Mouse (Mus musculus): ENCODE measurements at regions not wholly inside any gene's neighbourhood (a gene's known extent, or its start where the extent isn't known, plus 50 kb on each side); places are given as distances from the start of the nearest gene placed in this dataset.

GRCm38 (mm10) chr10:91701822-91702221 is 520.7 kb upstream of the Tmpo start:
- no peak for ATAC-seq (ENCODE audit: low read depth)
- Histone ChIP-seq H3K36me3 (ENCODE audit: control insufficient read depth, insufficient read depth) (no peaks in the 10 kb centered on the region), H3K4me3 (ENCODE audit: low read depth, low read length) (no peak overlapping the region), H3K9ac (ENCODE audit: low read depth, low read length) (no peak overlapping the region), H3K4me2 (ENCODE audit: low read depth, low read length) (no peak overlapping the region), H3K27me3 (ENCODE audit: control insufficient read depth, insufficient read depth, low read depth, low read length) (no peaks in the 10 kb centered on the region), H3K27ac (ENCODE audit: low read length) (no peak overlapping the region), H3K4me1 (ENCODE audit: control insufficient read depth, low read depth, low read length) (no peaks in the 10 kb centered on the region), H3K9me3 (replicated peaks; ENCODE audit: control insufficient read depth, low read length) (no peaks in the 10 kb centered on the region; the same call in 1 of the 2 replicates)
- 49% methylated on average over 3 of the region's 3 CpGs for WGBS (ENCODE audit: insufficient replicate concordance)

GRCm38 (mm10) chr10:91686082-91686618 is 505.0 kb upstream of the Tmpo start:
- no peak overlapping the region for H3K9ac ChIP-seq (ENCODE audit: low read depth, low read length)
- H3K27ac ChIP-seq (ENCODE audit: low read length), result no peak overlapping the region
- H3K4me1 ChIP-seq (ENCODE audit: control insufficient read depth, low read depth, low read length), result no peaks in the 10 kb centered on the region
- H3K27me3 ChIP-seq (ENCODE audit: control insufficient read depth, insufficient read depth, low read depth, low read length), result no peaks in the 10 kb centered on the region
- H3K36me3 ChIP-seq (ENCODE audit: control insufficient read depth, insufficient read depth), result no peaks in the 10 kb centered on the region
- no peak overlapping the region for H3K4me2 ChIP-seq (ENCODE audit: low read depth, low read length)
- no peak overlapping the region for H3K4me3 ChIP-seq (ENCODE audit: low read depth, low read length)
- no peaks in the 10 kb centered on the region for H3K9me3 ChIP-seq (replicated peaks; ENCODE audit: control insufficient read depth, low read length)
- ATAC-seq (ENCODE audit: low read depth), result no peak
- WGBS (ENCODE audit: insufficient replicate concordance), result 52% methylated on average over 8 of the region's 8 CpGs

DNA sequence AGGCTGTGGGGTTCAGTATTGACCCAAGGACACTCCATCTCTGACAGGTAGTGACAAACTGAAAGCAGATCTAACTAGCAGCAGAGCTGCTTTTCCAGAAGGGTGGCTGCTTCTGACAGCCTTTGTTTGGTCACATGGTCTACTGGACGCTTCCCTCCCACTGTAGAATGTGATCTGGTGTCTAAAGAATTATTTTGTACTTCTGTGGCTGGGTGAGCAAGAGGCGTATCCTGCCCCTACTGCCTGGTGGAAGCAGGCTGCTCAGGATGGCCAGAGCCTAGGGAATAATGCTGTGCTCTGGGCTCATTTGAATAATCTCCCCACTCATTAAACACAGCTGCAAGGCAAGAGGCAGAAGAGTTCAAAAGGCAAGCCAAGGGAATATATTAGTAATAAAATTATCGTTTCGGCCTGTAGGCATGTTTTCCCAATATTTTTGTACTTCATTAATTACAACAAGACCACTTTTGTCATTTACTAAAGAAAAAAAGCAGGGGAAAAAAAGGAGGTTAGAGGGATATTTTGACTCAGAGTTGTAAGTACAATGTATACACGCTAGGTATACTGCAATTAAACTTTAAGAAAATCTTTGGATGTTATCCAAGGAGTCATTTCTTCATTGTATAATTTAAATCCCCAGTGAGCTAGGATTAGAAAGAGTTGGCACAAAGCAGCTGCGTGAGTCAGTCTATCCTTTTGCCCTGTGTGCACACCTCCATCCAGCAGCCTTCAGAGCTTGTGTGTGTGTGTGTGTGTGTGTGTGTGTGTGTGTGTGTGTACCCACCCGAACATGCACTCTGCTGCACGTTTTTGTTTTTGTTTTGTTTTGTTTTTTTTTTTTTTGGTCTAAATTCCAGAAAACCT is 504.3 kb upstream of the Tmpo start:
- 46% methylated on average over 8 of the region's 8 CpGs for WGBS (ENCODE audit: insufficient replicate concordance)

DNA sequence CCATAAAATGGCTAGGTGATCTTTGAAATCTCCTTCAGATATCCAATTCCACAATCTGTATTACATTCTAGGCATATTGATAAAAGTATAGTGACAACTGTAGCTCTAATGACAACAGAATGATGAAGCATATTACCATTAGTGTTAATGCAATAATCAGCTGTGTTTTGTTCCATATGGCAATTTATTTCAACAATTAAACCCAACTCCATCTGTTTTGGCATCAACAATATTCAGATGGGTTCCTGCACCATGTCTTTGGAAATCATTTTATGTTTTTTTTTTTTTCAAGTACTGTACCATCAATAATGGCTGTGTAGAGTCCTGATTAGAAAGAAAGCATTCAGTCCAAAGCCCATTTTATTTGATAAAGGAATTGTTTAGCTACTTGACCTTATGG is 498.5 kb upstream of the Tmpo start:
- no peaks in the 10 kb centered on the region for H3K27me3 ChIP-seq (ENCODE audit: control insufficient read depth, insufficient read depth, low read depth, low read length)
- no peak overlapping the region for H3K27ac ChIP-seq (ENCODE audit: low read length)
- H3K4me3 ChIP-seq (ENCODE audit: low read depth, low read length), result no peak overlapping the region
- H3K4me2 ChIP-seq (ENCODE audit: low read depth, low read length), result no peak overlapping the region
- ATAC-seq (ENCODE audit: low read depth), result no peak
- no peaks in the 10 kb centered on the region for H3K9me3 ChIP-seq (replicated peaks; ENCODE audit: control insufficient read depth, low read length)
- H3K4me1 ChIP-seq (ENCODE audit: control insufficient read depth, low read depth, low read length), result no peaks in the 10 kb centered on the region
- H3K9ac ChIP-seq (ENCODE audit: low read depth, low read length), result no peak overlapping the region
- H3K36me3 ChIP-seq (ENCODE audit: control insufficient read depth, insufficient read depth), result no peaks in the 10 kb centered on the region

More for the DNA sequence above, 504.3 kb upstream of the Tmpo start:
- H3K9ac ChIP-seq (ENCODE audit: low read depth, low read length), result no peak overlapping the region
- no peak overlapping the region for H3K4me2 ChIP-seq (ENCODE audit: low read depth, low read length)
- no peak overlapping the region for H3K27ac ChIP-seq (ENCODE audit: low read length)
- H3K36me3 ChIP-seq (ENCODE audit: control insufficient read depth, insufficient read depth), result no peaks in the 10 kb centered on the region
- ATAC-seq (ENCODE audit: low read depth), result no peak
- no peaks in the 10 kb centered on the region for H3K27me3 ChIP-seq (ENCODE audit: control insufficient read depth, insufficient read depth, low read depth, low read length)
- no peaks in the 10 kb centered on the region for H3K9me3 ChIP-seq (replicated peaks; ENCODE audit: control insufficient read depth, low read length)
- no peaks in the 10 kb centered on the region for H3K4me1 ChIP-seq (ENCODE audit: control insufficient read depth, low read depth, low read length)
- no peak overlapping the region for H3K4me3 ChIP-seq (ENCODE audit: low read depth, low read length)

DNA sequence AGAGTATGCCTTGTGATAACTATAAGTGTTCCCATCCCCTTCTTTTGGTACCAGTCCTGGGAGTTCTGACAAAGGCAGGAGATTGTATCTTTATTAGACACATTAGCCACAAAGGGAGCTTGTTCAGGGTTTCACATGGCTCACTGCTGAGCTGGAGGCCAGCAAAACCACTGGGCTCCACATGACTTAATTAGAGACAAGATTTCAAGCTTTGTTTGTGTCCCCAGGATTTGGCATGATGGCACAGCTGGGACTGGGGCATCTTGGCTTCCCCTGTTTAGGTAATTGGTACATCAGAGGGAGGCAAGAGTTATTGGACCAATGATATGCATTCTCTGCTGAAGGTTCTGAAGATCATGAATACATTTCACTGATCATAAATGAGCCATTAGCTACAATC is 456.8 kb upstream of the Tmpo start:
- no peak for ATAC-seq (ENCODE audit: low read depth)
- Histone ChIP-seq H3K36me3 (ENCODE audit: control insufficient read depth, insufficient read depth) (no peaks in the 10 kb centered on the region), H3K4me3 (ENCODE audit: low read depth, low read length) (no peak overlapping the region), H3K9me3 (replicated peaks; ENCODE audit: control insufficient read depth, low read length) (no peaks in the 10 kb centered on the region), H3K9ac (ENCODE audit: low read depth, low read length) (no peak overlapping the region), H3K27ac (ENCODE audit: low read length) (no peak overlapping the region), H3K4me1 (ENCODE audit: control insufficient read depth, low read depth, low read length) (no peaks in the 10 kb centered on the region), H3K4me2 (ENCODE audit: low read depth, low read length) (no peak overlapping the region), H3K27me3 (ENCODE audit: control insufficient read depth, insufficient read depth, low read depth, low read length) (no peaks in the 10 kb centered on the region)

GRCm38 (mm10) chr10:91628672-91629071 is 447.6 kb upstream of the Tmpo start:
- no peak for ATAC-seq (ENCODE audit: low read depth)
- Histone ChIP-seq H3K4me3 (ENCODE audit: low read depth, low read length) (no peak overlapping the region), H3K9ac (ENCODE audit: low read depth, low read length) (no peak overlapping the region), H3K36me3 (ENCODE audit: control insufficient read depth, insufficient read depth) (no peaks in the 10 kb centered on the region), H3K9me3 (replicated peaks; ENCODE audit: control insufficient read depth, low read length) (no peaks in the 10 kb centered on the region), H3K4me2 (ENCODE audit: low read depth, low read length) (no peak overlapping the region), H3K4me1 (ENCODE audit: control insufficient read depth, low read depth, low read length) (no peaks in the 10 kb centered on the region), H3K27ac (ENCODE audit: low read length) (no peak overlapping the region), H3K27me3 (ENCODE audit: control insufficient read depth, insufficient read depth, low read depth, low read length) (no peaks in the 10 kb centered on the region)
- 53% methylated on average over 6 of the region's 6 CpGs for WGBS (ENCODE audit: insufficient replicate concordance)

DNA sequence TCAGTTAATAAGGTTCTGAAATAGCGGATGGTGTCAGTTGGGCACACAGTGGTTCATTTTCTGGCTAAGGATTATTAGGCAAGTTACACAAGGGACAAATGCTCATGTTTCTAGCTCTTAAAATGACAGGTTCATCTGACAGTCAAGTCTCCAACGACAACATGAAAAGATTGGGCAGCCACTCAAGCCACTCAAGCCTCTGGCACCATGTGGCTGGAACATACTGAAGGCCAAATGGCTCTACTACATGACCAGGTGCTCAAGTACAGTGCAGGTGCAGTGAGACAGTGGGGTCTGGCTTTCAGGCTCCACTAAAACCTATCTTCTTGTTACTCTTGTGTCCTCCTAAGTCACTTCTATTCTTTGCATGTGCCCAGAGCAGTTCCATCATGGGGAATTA is 441.2 kb upstream of the Tmpo start:
- no peak overlapping the region for H3K9ac ChIP-seq (ENCODE audit: low read depth, low read length)
- no peaks in the 10 kb centered on the region for H3K36me3 ChIP-seq (ENCODE audit: control insufficient read depth, insufficient read depth)
- no peak overlapping the region for H3K4me2 ChIP-seq (ENCODE audit: low read depth, low read length)
- no peaks in the 10 kb centered on the region for H3K4me1 ChIP-seq (ENCODE audit: control insufficient read depth, low read depth, low read length)
- H3K27me3 ChIP-seq (ENCODE audit: control insufficient read depth, insufficient read depth, low read depth, low read length), result no peaks in the 10 kb centered on the region
- ATAC-seq (ENCODE audit: low read depth), result no peak
- H3K27ac ChIP-seq (ENCODE audit: low read length), result no peak overlapping the region
- H3K9me3 ChIP-seq (replicated peaks; ENCODE audit: control insufficient read depth, low read length), result no peaks in the 10 kb centered on the region
- 54% methylated on average over 2 of the region's 2 CpGs for WGBS (ENCODE audit: insufficient replicate concordance)
- no peak overlapping the region for H3K4me3 ChIP-seq (ENCODE audit: low read depth, low read length)

GRCm38 (mm10) chr10:91613794-91614479 is 432.8 kb upstream of the Tmpo start:
- H3K4me2 ChIP-seq (ENCODE audit: low read depth, low read length), result no peak overlapping the region
- 64% methylated on average over 8 of the region's 8 CpGs for WGBS (ENCODE audit: insufficient replicate concordance)
- H3K9ac ChIP-seq (ENCODE audit: low read depth, low read length), result no peak overlapping the region
- no peaks in the 10 kb centered on the region for H3K36me3 ChIP-seq (ENCODE audit: control insufficient read depth, insufficient read depth)
- H3K27ac ChIP-seq (ENCODE audit: low read length), result no peak overlapping the region
- no peaks in the 10 kb centered on the region for H3K4me1 ChIP-seq (ENCODE audit: control insufficient read depth, low read depth, low read length)
- H3K27me3 ChIP-seq (ENCODE audit: control insufficient read depth, insufficient read depth, low read depth, low read length), result no peaks in the 10 kb centered on the region
- ATAC-seq (ENCODE audit: low read depth), result no peak
- H3K9me3 ChIP-seq (replicated peaks; ENCODE audit: control insufficient read depth, low read length), result no peaks in the 10 kb centered on the region
- H3K4me3 ChIP-seq (ENCODE audit: low read depth, low read length), result no peak overlapping the region

DNA sequence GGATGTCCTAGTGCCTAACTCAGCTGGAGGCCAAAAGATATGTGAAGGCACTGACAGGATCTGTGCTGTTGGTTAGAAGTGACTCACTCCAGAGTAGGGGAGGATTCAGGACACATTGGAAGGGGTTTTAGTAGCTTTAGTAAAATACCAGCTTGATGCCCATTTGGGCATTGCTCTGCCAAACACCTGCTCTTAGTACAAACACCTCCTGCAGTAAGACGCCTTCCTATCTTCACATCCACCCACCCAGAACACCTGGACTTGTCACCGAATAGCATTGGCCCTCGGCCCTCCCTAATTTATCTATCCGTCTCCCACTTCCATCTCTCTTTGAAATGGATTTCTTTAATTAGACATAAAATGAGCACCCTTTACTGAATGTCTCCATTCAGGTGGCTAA is 430.9 kb upstream of the Tmpo start:
- Histone ChIP-seq H3K4me1 (ENCODE audit: control insufficient read depth, low read depth, low read length) (no peaks in the 10 kb centered on the region), H3K27me3 (ENCODE audit: control insufficient read depth, insufficient read depth, low read depth, low read length) (no peaks in the 10 kb centered on the region), H3K4me3 (ENCODE audit: low read depth, low read length) (no peak overlapping the region), H3K9ac (ENCODE audit: low read depth, low read length) (no peak overlapping the region), H3K36me3 (ENCODE audit: control insufficient read depth, insufficient read depth) (no peaks in the 10 kb centered on the region), H3K9me3 (replicated peaks; ENCODE audit: control insufficient read depth, low read length) (no peaks in the 10 kb centered on the region), H3K4me2 (ENCODE audit: low read depth, low read length) (no peak overlapping the region), H3K27ac (ENCODE audit: low read length) (no peak overlapping the region)
- WGBS (ENCODE audit: insufficient replicate concordance), result 67% methylated on average over 4 of the region's 4 CpGs
- no peak for ATAC-seq (ENCODE audit: low read depth)
